Mouse (Mus musculus): ENCODE data around the gene Auh. TPM values are rescaled to one million over a fixed set of nuclear protein-coding genes. Genes with fewer than 3 reads are reported as not detected.

Auh gene
- total and polyA plus RNA-seq, 3 experiments = 17.8 to 36.6 (median 21.3) TPM

DNA sequence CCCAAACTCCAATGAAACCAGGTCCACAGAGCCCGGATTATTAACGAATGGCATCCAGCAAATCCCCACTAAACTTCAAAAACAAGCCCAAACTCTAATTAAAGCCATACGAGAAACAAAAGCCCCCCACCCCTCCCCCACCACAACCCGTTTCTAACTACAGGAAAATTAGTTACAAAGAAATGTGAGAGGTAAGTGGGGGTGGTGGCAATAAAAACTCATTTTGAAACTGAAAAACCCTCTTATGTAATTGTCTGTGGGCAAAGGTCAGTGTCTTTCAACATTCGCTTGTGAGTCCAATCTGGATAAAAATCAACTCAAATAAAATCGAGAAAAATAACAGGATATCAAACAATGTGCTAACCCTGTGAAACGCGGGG lies 46.6 kb upstream of the Auh start:
- DNase-seq (ENCODE audit: low spot score) = no peak
- Histone ChIP-seq H3K4me1 (ENCODE audit: insufficient read depth, low read depth, low read length) (no peaks in the 10 kb centered on the region), H3K36me3 (replicated peaks) (no peaks in the 10 kb centered on the region), H3K9me3 (replicated peaks) (peaks cover 58% of the 10 kb centered on the region), H3K27me3 (ENCODE audit: insufficient read depth, low read length) (no peaks in the 10 kb centered on the region), H3K4me3 (ENCODE audit: low read depth, low read length) (no peak overlapping the region)
- no peak for ATAC-seq (ENCODE audit: extremely low read depth, insufficient number of reproducible peaks, low FRiP score, poor library complexity, severe bottlenecking)
- no peak for TF ChIP-seq TAL1 (conservative IDR thresholded peaks at IDR 0.05; ENCODE audit: low read depth, low read length)
- TF ChIP-seq GATA1 (IDR thresholded peaks at IDR 0.05; ENCODE audit: borderline replicate concordance, low read length) = no peak
- TF ChIP-seq GATA2 (IDR thresholded peaks at IDR 0.05; ENCODE audit: borderline replicate concordance, low read depth, low read length) = no peak
- no peak for TF ChIP-seq CTCF (IDR thresholded peaks at IDR 0.05; ENCODE audit: low read depth, low read length)
- no peak for TF ChIP-seq POLR2AphosphoS5 (IDR thresholded peaks at IDR 0.05; ENCODE audit: insufficient replicate concordance, low read depth, low read length)

DNA sequence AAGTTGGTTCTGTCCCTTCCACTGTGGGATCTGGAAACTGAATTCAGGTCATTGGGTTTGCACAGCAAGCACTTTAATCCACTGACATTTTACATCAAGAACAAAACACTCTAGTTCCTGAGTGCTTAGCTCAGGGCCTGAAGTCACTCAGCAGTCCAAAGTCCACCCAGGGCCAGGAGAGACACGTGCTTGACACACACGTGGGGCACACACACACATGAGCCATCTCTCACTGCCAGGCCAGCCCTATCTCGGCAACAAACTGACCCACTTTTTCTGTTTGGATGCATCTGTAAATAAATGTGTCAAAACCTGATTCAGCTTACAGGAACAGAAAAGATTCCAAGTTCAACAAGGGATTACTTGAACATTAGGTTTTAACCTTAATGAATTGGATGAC lies 45.2 kb upstream of the Auh start:
- Histone ChIP-seq H3K36me3 (replicated peaks) (no peaks in the 10 kb centered on the region), H3K27me3 (ENCODE audit: insufficient read depth, low read length) (no peaks in the 10 kb centered on the region), H3K4me1 (ENCODE audit: insufficient read depth, low read depth, low read length) (no peaks in the 10 kb centered on the region), H3K9me3 (replicated peaks) (peaks cover 55% of the 10 kb centered on the region), H3K4me3 (ENCODE audit: low read depth, low read length) (no peak overlapping the region)
- ATAC-seq (ENCODE audit: extremely low read depth, insufficient number of reproducible peaks, low FRiP score, poor library complexity, severe bottlenecking) (no peak), DNase-seq (ENCODE audit: low spot score) (no peak)
- no peak for TF ChIP-seq CTCF (IDR thresholded peaks at IDR 0.05; ENCODE audit: low read depth, low read length)
- no peak for TF ChIP-seq POLR2AphosphoS5 (IDR thresholded peaks at IDR 0.05; ENCODE audit: insufficient replicate concordance, low read depth, low read length)
- no peak for TF ChIP-seq GATA1 (IDR thresholded peaks at IDR 0.05; ENCODE audit: borderline replicate concordance, low read length)
- no peak for TF ChIP-seq GATA2 (IDR thresholded peaks at IDR 0.05; ENCODE audit: borderline replicate concordance, low read depth, low read length)
- TF ChIP-seq TAL1 (conservative IDR thresholded peaks at IDR 0.05; ENCODE audit: low read depth, low read length) = no peak

DNA sequence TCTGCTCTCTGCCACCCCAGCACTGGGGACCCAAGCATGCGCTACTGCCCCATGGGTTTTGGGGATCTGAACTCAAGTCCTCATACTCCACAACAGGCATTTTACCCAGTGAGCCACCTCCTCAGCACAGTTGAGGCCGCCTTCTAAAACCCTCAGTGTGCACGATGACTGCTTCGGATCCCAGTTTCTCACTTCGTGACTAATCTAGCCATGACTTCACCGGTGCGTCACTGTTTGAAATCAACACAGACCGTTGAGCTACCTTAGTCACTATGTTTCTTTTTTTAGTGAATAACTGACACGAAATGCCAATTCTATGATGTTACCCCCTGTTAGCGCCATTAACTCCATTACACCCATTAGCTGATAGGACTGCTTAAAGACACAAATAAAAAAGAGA lies 43.9 kb upstream of the Auh start:
- H3K4me1 ChIP-seq (ENCODE audit: insufficient read depth, low read depth, low read length) = no peaks in the 10 kb centered on the region
- TF ChIP-seq GATA1 (IDR thresholded peaks at IDR 0.05; ENCODE audit: borderline replicate concordance, low read length) = no peak
- TF ChIP-seq CTCF (IDR thresholded peaks at IDR 0.05; ENCODE audit: low read depth, low read length) = no peak
- no peak for TF ChIP-seq TAL1 (conservative IDR thresholded peaks at IDR 0.05; ENCODE audit: low read depth, low read length)
- no peak for TF ChIP-seq GATA2 (IDR thresholded peaks at IDR 0.05; ENCODE audit: borderline replicate concordance, low read depth, low read length)
- TF ChIP-seq POLR2AphosphoS5 (IDR thresholded peaks at IDR 0.05; ENCODE audit: insufficient replicate concordance, low read depth, low read length) = no peak
- DNase-seq (ENCODE audit: low spot score) = no peak
- peaks cover 63% of the 10 kb centered on the region for H3K9me3 ChIP-seq (replicated peaks)
- no peaks in the 10 kb centered on the region for H3K36me3 ChIP-seq (replicated peaks)
- no peaks in the 10 kb centered on the region for H3K27me3 ChIP-seq (ENCODE audit: insufficient read depth, low read length)
- ATAC-seq (ENCODE audit: extremely low read depth, insufficient number of reproducible peaks, low FRiP score, poor library complexity, severe bottlenecking) = no peak
- H3K4me3 ChIP-seq (ENCODE audit: low read depth, low read length) = no peak overlapping the region

DNA sequence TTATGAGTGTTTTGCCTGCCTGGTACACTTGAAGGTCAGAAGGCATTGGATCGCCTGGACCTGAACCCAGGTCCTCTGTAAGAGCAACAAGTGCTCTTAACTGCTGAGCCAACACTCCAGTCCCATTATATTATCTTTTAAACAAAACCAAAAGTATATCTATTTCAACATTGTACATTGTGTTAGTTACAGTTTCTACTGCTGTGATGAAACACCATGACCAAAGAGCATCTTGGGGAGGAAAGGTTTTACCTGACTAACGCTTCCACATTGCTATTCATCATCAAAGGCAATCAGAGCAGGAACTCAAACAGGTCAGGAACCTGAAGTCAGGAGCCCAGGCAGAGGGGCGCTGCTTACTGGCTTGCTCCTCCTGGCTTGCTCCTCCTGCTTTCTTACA lies 43.1 kb upstream of the Auh start:
- DNase-seq (ENCODE audit: low spot score) = no peak
- Histone ChIP-seq H3K4me1 (ENCODE audit: insufficient read depth, low read depth, low read length) (no peaks in the 10 kb centered on the region), H3K9me3 (replicated peaks) (peaks cover 64% of the 10 kb centered on the region), H3K36me3 (replicated peaks) (no peaks in the 10 kb centered on the region), H3K27me3 (ENCODE audit: insufficient read depth, low read length) (no peaks in the 10 kb centered on the region), H3K4me3 (ENCODE audit: low read depth, low read length) (no peak overlapping the region)
- ATAC-seq (ENCODE audit: extremely low read depth, insufficient number of reproducible peaks, low FRiP score, poor library complexity, severe bottlenecking) = no peak
- no peak for TF ChIP-seq CTCF (IDR thresholded peaks at IDR 0.05; ENCODE audit: low read depth, low read length)
- TF ChIP-seq POLR2AphosphoS5 (IDR thresholded peaks at IDR 0.05; ENCODE audit: insufficient replicate concordance, low read depth, low read length) = no peak
- no peak for TF ChIP-seq TAL1 (conservative IDR thresholded peaks at IDR 0.05; ENCODE audit: low read depth, low read length)
- TF ChIP-seq GATA2 (IDR thresholded peaks at IDR 0.05; ENCODE audit: borderline replicate concordance, low read depth, low read length) = no peak
- no peak for TF ChIP-seq GATA1 (IDR thresholded peaks at IDR 0.05; ENCODE audit: borderline replicate concordance, low read length)

DNA sequence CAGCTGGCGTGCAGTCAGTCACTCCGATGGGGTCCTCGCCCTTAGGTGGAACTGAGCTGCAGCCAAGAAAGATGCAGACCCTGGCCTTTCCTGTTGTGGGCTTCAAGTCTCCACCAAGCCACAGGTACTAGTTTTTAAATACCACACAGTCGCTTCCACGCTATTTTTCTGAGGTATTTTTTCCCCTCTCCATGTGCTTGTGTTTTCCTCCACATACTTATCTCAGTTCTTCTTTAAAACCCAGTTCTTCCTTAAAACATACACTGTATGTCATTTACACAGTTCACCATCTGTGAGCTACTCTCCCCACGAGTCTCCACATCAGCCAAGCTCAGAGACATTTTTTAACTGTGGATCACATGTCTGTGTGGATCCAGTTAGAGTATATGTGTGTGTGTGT lies 41.4 kb upstream of the Auh start:
- no peak for ATAC-seq (ENCODE audit: extremely low read depth, insufficient number of reproducible peaks, low FRiP score, poor library complexity, severe bottlenecking)
- H3K27me3 ChIP-seq (ENCODE audit: insufficient read depth, low read length) = no peaks in the 10 kb centered on the region

DNA sequence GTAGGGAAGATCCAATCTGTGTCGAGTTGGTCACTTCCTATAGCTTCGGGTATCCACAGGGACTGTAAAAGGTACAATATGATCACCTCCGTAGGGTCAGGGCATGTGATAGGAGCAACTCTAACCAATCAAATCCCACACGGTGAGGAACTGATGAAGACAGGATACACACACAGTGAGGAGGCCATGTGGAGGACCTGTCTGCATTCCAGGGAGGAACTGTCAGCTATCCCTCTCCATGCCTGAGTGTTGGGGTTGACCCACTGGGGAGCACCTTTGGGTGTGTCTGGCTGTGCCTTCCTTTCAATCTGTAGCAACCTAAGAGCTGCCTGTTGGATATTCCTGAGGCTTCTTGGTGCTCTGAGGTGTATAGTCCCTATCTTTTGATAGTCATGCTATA lies 33.4 kb upstream of the Auh start:
- Histone ChIP-seq H3K36me3 (replicated peaks) (no peaks in the 10 kb centered on the region), H3K4me3 (ENCODE audit: low read depth, low read length) (no peak overlapping the region), H3K27me3 (ENCODE audit: insufficient read depth, low read length) (no peaks in the 10 kb centered on the region), H3K9me3 (replicated peaks) (peaks cover 32% of the 10 kb centered on the region), H3K4me1 (ENCODE audit: insufficient read depth, low read depth, low read length) (no peaks in the 10 kb centered on the region)
- TF ChIP-seq GATA2 (IDR thresholded peaks at IDR 0.05; ENCODE audit: borderline replicate concordance, low read depth, low read length) (no peak), POLR2AphosphoS5 (IDR thresholded peaks at IDR 0.05; ENCODE audit: insufficient replicate concordance, low read depth, low read length) (no peak), TAL1 (conservative IDR thresholded peaks at IDR 0.05; ENCODE audit: low read depth, low read length) (no peak), GATA1 (IDR thresholded peaks at IDR 0.05; ENCODE audit: borderline replicate concordance, low read length) (no peak), CTCF (IDR thresholded peaks at IDR 0.05; ENCODE audit: low read depth, low read length) (no peak)
- DNase-seq (ENCODE audit: low spot score) (no peak), ATAC-seq (ENCODE audit: extremely low read depth, insufficient number of reproducible peaks, low FRiP score, poor library complexity, severe bottlenecking) (no peak)

More for the DNA sequence above, 41.4 kb upstream of the Auh start:
- Histone ChIP-seq H3K9me3 (replicated peaks) (peaks cover 59% of the 10 kb centered on the region), H3K4me1 (ENCODE audit: insufficient read depth, low read depth, low read length) (no peaks in the 10 kb centered on the region), H3K4me3 (ENCODE audit: low read depth, low read length) (no peak overlapping the region), H3K36me3 (replicated peaks) (no peaks in the 10 kb centered on the region)
- TF ChIP-seq GATA2 (IDR thresholded peaks at IDR 0.05; ENCODE audit: borderline replicate concordance, low read depth, low read length) (no peak), GATA1 (IDR thresholded peaks at IDR 0.05; ENCODE audit: borderline replicate concordance, low read length) (no peak), TAL1 (conservative IDR thresholded peaks at IDR 0.05; ENCODE audit: low read depth, low read length) (no peak), POLR2AphosphoS5 (IDR thresholded peaks at IDR 0.05; ENCODE audit: insufficient replicate concordance, low read depth, low read length) (no peak), CTCF (IDR thresholded peaks at IDR 0.05; ENCODE audit: low read depth, low read length) (no peak)
- DNase-seq (ENCODE audit: low spot score) = no peak

Data from G1E (cell line).